Mouse (Mus musculus) midbrain, embryonic 13.5 days (tissue): Measurements from ENCODE around the gene P2ry10. TPM values are rescaled to one million over a fixed set of nuclear protein-coding genes. Genes with fewer than 3 reads are reported as not detected.

ENCODE experiments used
- ATAC-seq: fragments of 200-750 bp; cut with Nextera tagmentation; 2 replicates; pipeline ENCODE4 v1.8.0; 2017; ENCODE audit warnings: mild to moderate bottlenecking, moderate TSS enrichment, moderate library complexity
- H3K27ac ChIP-seq: fragments of 300-500 bp; sonication (generic); 2 replicates; pipeline ENCODE4 v1.5.1; 2015; ENCODE audit warnings: inconsistent platforms, mild to moderate bottlenecking, moderate library complexity
- H3K27me3 ChIP-seq: fragments of 300-500 bp; sonication (generic); 2 replicates; pipeline ENCODE4 v1.6.1; 2015; ENCODE audit warnings: mild to moderate bottlenecking, inconsistent platforms
- H3K36me3 ChIP-seq: fragments of 300-500 bp; sonication (generic); 2 replicates; pipeline ENCODE4 v1.6.1; 2015; ENCODE audit warnings: mild to moderate bottlenecking, inconsistent platforms
- H3K4me1 ChIP-seq: fragments of 300-500 bp; sonication (generic); replicated peaks from 2 replicates; pipeline ENCODE4 v1.6.1; 2015; ENCODE audit warnings: inconsistent platforms
- H3K4me2 ChIP-seq: fragments of 300-500 bp; sonication (generic); replicated peaks from 2 replicates; pipeline ENCODE4 v1.6.1; 2015; ENCODE audit warnings: moderate library complexity, mild to moderate bottlenecking, inconsistent platforms
- H3K4me3 ChIP-seq: fragments of 300-500 bp; sonication (generic); replicated peaks from 2 replicates; pipeline ENCODE4 v1.5.1; 2015; ENCODE audit warnings: mild to moderate bottlenecking, inconsistent platforms
- H3K9ac ChIP-seq: fragments of 300-500 bp; sonication (generic); replicated peaks from 2 replicates; pipeline ENCODE4 v1.6.1; 2015; ENCODE audit warnings: mild to moderate bottlenecking, inconsistent platforms
- H3K9me3 ChIP-seq: fragments of 300-500 bp; sonication (generic); 2 replicates; pipeline ENCODE4 v1.6.1; 2016; ENCODE audit warnings: mild to moderate bottlenecking, inconsistent platforms
- WGBS: fragments of 180-500 bp; shearing (Covaris S2); methylation state at CpG from one replicate; pipeline ENCODE4 v1.1.7; 2015; 5-methylcytosine and 5-hydroxymethylcytosine counted together
- polyA plus RNA-seq: library from polyadenylated mRNA; unstranded; fragments of >200 nt; fragmentation: Nextera tagmentation; extraction: Ambion mirVana; gene quantifications from 2 replicates; pipeline ENCODE4 v1.2.1, GENCODE M21; 2015

Gene P2ry10
- polyA plus RNA-seq, 1 experiment from 2014 or later: not detected

GRCm38 (mm10) chrX:107148681-107149080, 60.4 kb downstream of the P2ry10 start, which contains the start of gene P2ry10b:
Gene P2ry10b, plus strand, starts transcription at chrX:107148927.
- no peak for ATAC-seq
- 90% methylated on average over 3 of the region's 3 CpGs for WGBS
- H3K4me1 ChIP-seq: no peaks in the 10 kb centered on the region

GRCm38 (mm10) chrX:107149391-107149993, 61.2 kb downstream of the P2ry10 start:
- Histone ChIP-seq H3K4me2 (no peak overlapping the region), H3K36me3 (no peaks in the 10 kb centered on the region), H3K4me1 (no peaks in the 10 kb centered on the region), H3K9me3 (no peaks in the 10 kb centered on the region), H3K4me3 (no peak overlapping the region), H3K27me3 (no peaks in the 10 kb centered on the region), H3K9ac (no peak overlapping the region), H3K27ac (no peak overlapping the region)
- 64% methylated on average over 4 of the region's 4 CpGs for WGBS
- ATAC-seq: no peak

More at GRCm38 (mm10) chrX:107148681-107149080, 60.4 kb downstream of the P2ry10 start, which contains the start of gene P2ry10b:
- H3K4me2 ChIP-seq: no peak within 1 kb of the TSS
- no peaks in the 10 kb centered on the region for H3K27me3 ChIP-seq
- H3K36me3 ChIP-seq: no peaks in the 10 kb centered on the region
- no peaks in the 10 kb centered on the region for H3K9me3 ChIP-seq
- no peak within 1 kb of the TSS for H3K9ac ChIP-seq
- no peak within 1 kb of the TSS for H3K4me3 ChIP-seq
- H3K27ac ChIP-seq: no peak within 1 kb of the TSS

GRCm38 (mm10) chrX:107150027-107150426, 61.7 kb downstream of the P2ry10 start:
- 35% methylated on average over 5 of the region's 5 CpGs for WGBS
- ATAC-seq: no peak
- no peaks in the 10 kb centered on the region for H3K9me3 ChIP-seq
- H3K4me2 ChIP-seq: no peak overlapping the region
- no peaks in the 10 kb centered on the region for H3K27me3 ChIP-seq
- H3K4me1 ChIP-seq: no peaks in the 10 kb centered on the region
- no peak overlapping the region for H3K27ac ChIP-seq
- no peak overlapping the region for H3K9ac ChIP-seq
- no peaks in the 10 kb centered on the region for H3K36me3 ChIP-seq
- no peak overlapping the region for H3K4me3 ChIP-seq

DNA sequence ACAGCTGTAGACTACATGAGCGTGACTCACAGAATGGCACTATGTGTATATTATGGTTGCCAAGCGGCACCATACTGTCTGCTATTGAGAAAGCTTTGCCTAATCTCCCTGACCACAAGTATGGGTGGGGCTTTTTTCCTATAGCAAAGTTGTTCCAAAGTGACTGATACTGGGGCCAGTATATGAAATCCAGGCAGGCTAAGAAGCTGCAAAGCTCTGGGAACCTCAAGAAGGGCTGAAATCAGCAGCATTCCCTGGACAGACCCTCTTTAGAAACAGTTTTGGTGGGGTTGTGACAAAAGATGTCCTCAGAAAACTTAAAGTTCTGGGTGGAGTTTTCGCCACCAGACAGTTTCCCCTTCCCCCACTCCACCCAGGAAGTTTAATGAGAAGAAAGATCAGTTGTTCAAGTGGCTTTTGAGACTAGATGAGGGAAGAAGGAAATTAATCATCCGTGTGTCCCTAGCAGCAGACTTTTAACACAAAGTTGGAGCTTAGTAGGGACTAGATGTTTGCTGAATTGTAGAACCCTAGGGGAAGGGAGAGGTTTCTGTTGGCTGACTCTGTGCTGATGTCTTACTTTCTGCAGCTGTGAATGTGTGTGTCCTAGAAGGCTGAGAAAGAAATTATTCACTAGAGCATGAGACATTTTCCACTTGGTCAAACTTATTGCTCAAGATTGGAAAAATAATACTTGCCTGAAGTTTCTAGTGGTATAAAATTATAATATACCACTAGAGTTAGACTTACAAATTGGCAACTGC, 62.6 kb downstream of the P2ry10 start:
- Histone ChIP-seq H3K4me3 (no peak overlapping the region), H3K27me3 (no peaks in the 10 kb centered on the region), H3K4me2 (no peak overlapping the region), H3K36me3 (no peaks in the 10 kb centered on the region), H3K27ac (no peak overlapping the region), H3K9ac (no peak overlapping the region), H3K4me1 (no peaks in the 10 kb centered on the region), H3K9me3 (no peaks in the 10 kb centered on the region)
- WGBS: 52% methylated on average over 4 of the region's 4 CpGs
- ATAC-seq: no peak

Other genes starting within 250 kb of the P2ry10 start
- 0.53 and 0.74 TPM in 2 replicates for gene Rtl3, start 247.8 kb upstream of the P2ry10 start, polyA plus RNA-seq
- 8.5 and 8.7 TPM in 2 replicates for gene Lpar4, start 167.9 kb upstream of the P2ry10 start, polyA plus RNA-seq
- 0.52 and 0.55 TPM in 2 replicates for gene P2ry10b, start 60.4 kb downstream of the P2ry10 start, polyA plus RNA-seq
- gene Gpr174, start 167.4 kb downstream of the P2ry10 start, polyA plus RNA-seq: not detected in 2 replicates